Mouse (Mus musculus): ENCODE data around the gene Olfr462. TPM values are rescaled to one million over a fixed set of nuclear protein-coding genes. Genes with fewer than 3 reads are reported as not detected.

Olfr462 gene
- polyA plus RNA-seq, 1 experiment: not detected

- Histone ChIP-seq H3K36me3 (ENCODE audit: control insufficient read depth, insufficient read depth, low read length) (no peaks in the 10 kb centered on the region), H3K4me1 (replicated peaks; ENCODE audit: control insufficient read depth, insufficient read depth, low read length) (peaks cover 5% of the 10 kb centered on the region), H3K27me3 (ENCODE audit: control insufficient read depth, insufficient read depth, low read length) (no peaks in the 10 kb centered on the region), H3K4me3 (ENCODE audit: control insufficient read depth, insufficient read depth, low read length) (peak overlapping the region; percentile 71), H3K27ac (ENCODE audit: control insufficient read depth, insufficient read depth, low read length) (no peak overlapping the region)
- TF ChIP-seq POLR2A (IDR thresholded peaks at IDR 0.05; ENCODE audit: control insufficient read depth, extremely low read depth, insufficient read depth, low read length, poor library complexity): no peak
- no peak for TF ChIP-seq CTCF (IDR thresholded peaks at IDR 0.05; ENCODE audit: borderline replicate concordance, control insufficient read depth, extremely low read depth, insufficient read depth, low read length, poor library complexity)
- peak; percentile 12 for DNase-seq
- 41% methylated on average over 8 of the region's 8 CpGs for WGBS
These were observed 38.5 kb downstream of the Olfr462 start for GRCm38 (mm10) chr11:87853597-87853954.

- H3K27ac ChIP-seq (ENCODE audit: control insufficient read depth, insufficient read depth, low read length): no peak within 1 kb of the TSS
- peak; percentile 92 for DNase-seq
- 0 out of 2 replicates have a peak, but pooled peaks have one; percentile 40 for TF ChIP-seq CTCF (IDR thresholded peaks at IDR 0.05; ENCODE audit: borderline replicate concordance, control insufficient read depth, extremely low read depth, insufficient read depth, low read length, poor library complexity)
- TF ChIP-seq POLR2A (IDR thresholded peaks at IDR 0.05; ENCODE audit: control insufficient read depth, extremely low read depth, insufficient read depth, low read length, poor library complexity): peak; percentile 58; the same call in 1 of the 2 replicates
These were observed 39.1 kb downstream of the Olfr462 start, which contains the start of gene Mks1 for GRCm38 (mm10) chr11:87852690-87853596. Gene Mks1, plus strand, starts transcription at chr11:87853215.

GRCm38 (mm10) chr11:87847884-87848283 lies 44.2 kb downstream of the Olfr462 start:
- Histone ChIP-seq H3K4me3 (ENCODE audit: control insufficient read depth, insufficient read depth, low read length) (no peak overlapping the region), H3K27ac (ENCODE audit: control insufficient read depth, insufficient read depth, low read length) (no peak overlapping the region), H3K27me3 (ENCODE audit: control insufficient read depth, insufficient read depth, low read length) (no peaks in the 10 kb centered on the region), H3K36me3 (ENCODE audit: control insufficient read depth, insufficient read depth, low read length) (no peaks in the 10 kb centered on the region), H3K4me1 (replicated peaks; ENCODE audit: control insufficient read depth, insufficient read depth, low read length) (no peaks in the 10 kb centered on the region; the same call in 1 of the 2 replicates)
- no peak for DNase-seq
- TF ChIP-seq POLR2A (IDR thresholded peaks at IDR 0.05; ENCODE audit: control insufficient read depth, extremely low read depth, insufficient read depth, low read length, poor library complexity): no peak
- TF ChIP-seq CTCF (IDR thresholded peaks at IDR 0.05; ENCODE audit: borderline replicate concordance, control insufficient read depth, extremely low read depth, insufficient read depth, low read length, poor library complexity): no peak
- 92% methylated on average over 6 of the region's 6 CpGs for WGBS

More at GRCm38 (mm10) chr11:87852690-87853596, 39.1 kb downstream of the Olfr462 start, which contains the start of gene Mks1:
- 3% methylated on average over 40 of the region's 40 CpGs for WGBS
- Histone ChIP-seq H3K4me3 (ENCODE audit: control insufficient read depth, insufficient read depth, low read length) (peak within 1 kb of the TSS; percentile 71), H3K36me3 (ENCODE audit: control insufficient read depth, insufficient read depth, low read length) (no peaks in the 10 kb centered on the region), H3K27me3 (ENCODE audit: control insufficient read depth, insufficient read depth, low read length) (no peaks in the 10 kb centered on the region), H3K4me1 (replicated peaks; ENCODE audit: control insufficient read depth, insufficient read depth, low read length) (peaks cover 5% of the 10 kb centered on the region)

- DNase-seq: no peak
- Histone ChIP-seq H3K27ac (ENCODE audit: control insufficient read depth, insufficient read depth, low read length) (no peak overlapping the region), H3K27me3 (ENCODE audit: control insufficient read depth, insufficient read depth, low read length) (no peaks in the 10 kb centered on the region), H3K4me3 (ENCODE audit: control insufficient read depth, insufficient read depth, low read length) (no peak overlapping the region), H3K36me3 (ENCODE audit: control insufficient read depth, insufficient read depth, low read length) (no peaks in the 10 kb centered on the region), H3K4me1 (replicated peaks; ENCODE audit: control insufficient read depth, insufficient read depth, low read length) (no peaks in the 10 kb centered on the region)
- TF ChIP-seq CTCF (IDR thresholded peaks at IDR 0.05; ENCODE audit: borderline replicate concordance, control insufficient read depth, extremely low read depth, insufficient read depth, low read length, poor library complexity): no peak
- no peak for TF ChIP-seq POLR2A (IDR thresholded peaks at IDR 0.05; ENCODE audit: control insufficient read depth, extremely low read depth, insufficient read depth, low read length, poor library complexity)
- 95% methylated on average over 12 of the region's 12 CpGs for WGBS
These were observed 45.0 kb downstream of the Olfr462 start for GRCm38 (mm10) chr11:87846968-87847600.

DNA sequence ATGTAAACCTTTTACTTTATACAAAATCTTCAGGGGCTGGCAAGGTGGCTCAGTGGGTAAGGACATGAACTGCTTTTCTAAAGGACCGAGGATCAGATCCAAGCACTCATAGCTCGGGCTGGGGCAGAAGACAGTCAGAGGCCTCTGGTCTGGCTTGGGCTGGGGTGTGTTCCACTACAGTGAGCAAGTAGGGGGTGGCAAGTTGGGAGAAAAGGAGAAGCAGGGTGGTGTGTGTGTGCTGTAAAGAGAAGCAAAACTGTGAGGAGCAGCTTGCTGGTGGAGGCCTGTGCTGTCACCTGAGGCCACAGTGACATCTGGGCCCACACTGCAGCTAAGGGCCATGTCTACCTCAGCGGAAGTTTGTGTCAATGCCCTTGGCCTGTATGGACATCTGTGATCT lies 50.6 kb downstream of the Olfr462 start:
- Histone ChIP-seq H3K4me1 (replicated peaks; ENCODE audit: control insufficient read depth, insufficient read depth, low read length) (no peaks in the 10 kb centered on the region), H3K27ac (ENCODE audit: control insufficient read depth, insufficient read depth, low read length) (no peak overlapping the region), H3K36me3 (ENCODE audit: control insufficient read depth, insufficient read depth, low read length) (no peaks in the 10 kb centered on the region), H3K4me3 (ENCODE audit: control insufficient read depth, insufficient read depth, low read length) (no peak overlapping the region), H3K27me3 (ENCODE audit: control insufficient read depth, insufficient read depth, low read length) (no peaks in the 10 kb centered on the region)
- TF ChIP-seq CTCF (IDR thresholded peaks at IDR 0.05; ENCODE audit: borderline replicate concordance, control insufficient read depth, extremely low read depth, insufficient read depth, low read length, poor library complexity) (no peak), POLR2A (IDR thresholded peaks at IDR 0.05; ENCODE audit: control insufficient read depth, extremely low read depth, insufficient read depth, low read length, poor library complexity) (no peak)
- 93% methylated on average over 3 of the region's 3 CpGs for WGBS
- DNase-seq: no peak

DNA sequence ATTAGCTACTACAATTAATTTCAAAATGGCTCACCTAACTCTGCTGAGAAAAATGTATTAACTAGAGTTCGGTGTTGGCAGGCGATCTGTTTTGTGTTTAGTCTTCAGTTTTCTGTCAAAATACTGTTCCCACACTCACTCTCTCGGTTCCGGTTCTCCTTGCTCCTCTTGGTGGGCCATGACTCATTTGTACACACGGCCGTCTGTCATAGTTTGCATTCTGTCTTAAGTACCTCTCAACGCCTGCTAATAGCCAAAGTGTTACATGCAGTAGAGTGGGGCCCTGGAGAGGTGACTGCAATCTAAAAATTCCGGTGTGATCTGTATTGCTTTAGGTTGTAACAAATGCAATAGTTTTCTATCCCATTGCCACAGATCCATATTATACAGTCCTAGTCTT lies 51.4 kb downstream of the Olfr462 start:
- Histone ChIP-seq H3K4me3 (ENCODE audit: control insufficient read depth, insufficient read depth, low read length) (no peak overlapping the region), H3K4me1 (replicated peaks; ENCODE audit: control insufficient read depth, insufficient read depth, low read length) (no peaks in the 10 kb centered on the region), H3K27ac (ENCODE audit: control insufficient read depth, insufficient read depth, low read length) (no peak overlapping the region), H3K36me3 (ENCODE audit: control insufficient read depth, insufficient read depth, low read length) (no peaks in the 10 kb centered on the region), H3K27me3 (ENCODE audit: control insufficient read depth, insufficient read depth, low read length) (no peaks in the 10 kb centered on the region)
- no peak for DNase-seq
- 92% methylated on average over 8 of the region's 8 CpGs for WGBS
- TF ChIP-seq POLR2A (IDR thresholded peaks at IDR 0.05; ENCODE audit: control insufficient read depth, extremely low read depth, insufficient read depth, low read length, poor library complexity): no peak
- no peak for TF ChIP-seq CTCF (IDR thresholded peaks at IDR 0.05; ENCODE audit: borderline replicate concordance, control insufficient read depth, extremely low read depth, insufficient read depth, low read length, poor library complexity)

Other genes starting within 250 kb of the Olfr462 start
- gene Rnf43, start 229.5 kb downstream of the Olfr462 start, polyA plus RNA-seq (2012; rRNA removed): 6.6 and 9.0 TPM in 2 replicates
- gene Supt4a, start 154.7 kb downstream of the Olfr462 start, polyA plus RNA-seq (2012; rRNA removed): 172 and 215 TPM in 2 replicates
- gene Tspoap1, start 131.7 kb downstream of the Olfr462 start, polyA plus RNA-seq (2012; rRNA removed): 25.3 and 27.9 TPM in 2 replicates
- 4.6 and 8.5 TPM in 2 replicates for gene Mpo, start 98.7 kb downstream of the Olfr462 start, polyA plus RNA-seq (2012; rRNA removed)
- gene Lpo, start 64.0 kb downstream of the Olfr462 start, polyA plus RNA-seq (2012; rRNA removed): 8.0 and 10.1 TPM in 2 replicates
- gene Mks1, start 39.1 kb downstream of the Olfr462 start, polyA plus RNA-seq (2012; rRNA removed): 11.8 and 12.4 TPM in 2 replicates
- 2.1 and 3.2 TPM in 2 replicates for gene Epx, start 16.7 kb downstream of the Olfr462 start, polyA plus RNA-seq (2012; rRNA removed)
- gene Olfr463, start 5.1 kb upstream of the Olfr462 start, polyA plus RNA-seq (2012; rRNA removed): not detected in 2 replicates
- 0.27 and 0.28 TPM in 2 replicates for gene Olfr464, start 28.7 kb upstream of the Olfr462 start, polyA plus RNA-seq (2012; rRNA removed)
- gene Dynll2, start 95.3 kb upstream of the Olfr462 start, polyA plus RNA-seq (2012; rRNA removed): 60.7 and 69.7 TPM in 2 replicates
- gene Srsf1, start 155.1 kb upstream of the Olfr462 start, polyA plus RNA-seq (2012; rRNA removed): 247 and 358 TPM in 2 replicates
- 35.4 and 35.9 TPM in 2 replicates for gene Vezf1, start 176.0 kb upstream of the Olfr462 start, polyA plus RNA-seq (2012; rRNA removed)
- gene Cuedc1, start 205.8 kb upstream of the Olfr462 start, polyA plus RNA-seq (2012; rRNA removed): 13.8 and 15.5 TPM in 2 replicates